Mouse (Mus musculus) spleen, embryonic (tissue): ENCODE data around the gene Zfp612.

ENCODE experiments used
- CTCF ChIA-PET: fragments of 350-600 bp; sonication (Branson Sonifier 250); formaldehyde crosslinking; loops from one replicate; lab custom pipeline; 2022; lab: Charles Lee

Zfp612 gene

GRCm38 (mm10) chr8:110134236-110134635 lies 54.7 kb downstream of the Zfp612 start:
- CTCF ChIA-PET, result no interaction called here

- CTCF ChIA-PET, result no interaction called here
Observed at GRCm38 (mm10) chr8:110135515-110135914, 56.0 kb downstream of the Zfp612 start.

- CTCF ChIA-PET, result no interaction called here
Observed at GRCm38 (mm10) chr8:110140156-110140555, 60.6 kb downstream of the Zfp612 start.

GRCm38 (mm10) chr8:110140770-110141169 lies 61.2 kb downstream of the Zfp612 start:
- CTCF ChIA-PET, result no interaction called here
